Mouse (Mus musculus): ENCODE data around the gene Mcam.

GRCm38 (mm10) chr9:44141951-44142350 lies 7.7 kb downstream of the Mcam start:
- TF ChIP-seq POLR2A (IDR thresholded peaks at IDR 0.05; ENCODE audit: low read depth, low read length) (no peak), CTCF (conservative IDR thresholded peaks at IDR 0.05; ENCODE audit: insufficient read depth, insufficient read length, low read depth, low read length) (no peak)

All from kidney, adult 2 months (tissue).